Mouse (Mus musculus) urinary bladder, postnatal 14 days (tissue): ENCODE measurements around the gene Ppa2.

Experiments used
- DNase-seq: peaks from one replicate; pipeline ENCODE4 v3.0.0; 2021; ENCODE audit warnings: low spot score

Gene Ppa2

GRCm38 (mm10) chr3:133331184-133331866 is 21.4 kb downstream of the Ppa2 start:
- DNase-seq, result no peak

- DNase-seq, result no peak
Measured at GRCm38 (mm10) chr3:133332280-133332679, 22.4 kb downstream of the Ppa2 start.

- DNase-seq, result no peak
Measured at GRCm38 (mm10) chr3:133333267-133334170, 23.6 kb downstream of the Ppa2 start.

GRCm38 (mm10) chr3:133334691-133335090 is 24.8 kb downstream of the Ppa2 start:
- DNase-seq, result no peak

GRCm38 (mm10) chr3:133335166-133335565 is 25.3 kb downstream of the Ppa2 start:
- DNase-seq, result no peak

GRCm38 (mm10) chr3:133336400-133336799 is 26.5 kb downstream of the Ppa2 start:
- no peak for DNase-seq

GRCm38 (mm10) chr3:133338851-133339356 is 29.0 kb downstream of the Ppa2 start:
- DNase-seq, result no peak

GRCm38 (mm10) chr3:133339411-133339823 is 29.5 kb downstream of the Ppa2 start:
- peak; percentile 21 for DNase-seq

GRCm38 (mm10) chr3:133341106-133341505 is 31.2 kb downstream of the Ppa2 start:
- no peak for DNase-seq

- no peak for DNase-seq
Measured at GRCm38 (mm10) chr3:133347535-133347934, 37.6 kb downstream of the Ppa2 start.

- DNase-seq, result no peak
Measured at GRCm38 (mm10) chr3:133348847-133349246, 38.9 kb downstream of the Ppa2 start.

- no peak for DNase-seq
Measured at GRCm38 (mm10) chr3:133357426-133357974, 47.6 kb downstream of the Ppa2 start.

- no peak for DNase-seq
Measured at GRCm38 (mm10) chr3:133357977-133358376, 48.1 kb downstream of the Ppa2 start.

- DNase-seq, result no peak
Measured at GRCm38 (mm10) chr3:133361406-133361805, 51.5 kb downstream of the Ppa2 start.

- no peak for DNase-seq
Measured at GRCm38 (mm10) chr3:133364138-133364537, 54.2 kb downstream of the Ppa2 start.

GRCm38 (mm10) chr3:133366096-133366495 is 56.2 kb downstream of the Ppa2 start:
- no peak for DNase-seq

- no peak for DNase-seq
Measured at GRCm38 (mm10) chr3:133378174-133378573, 68.3 kb downstream of the Ppa2 start.

- DNase-seq, result no peak
Measured at GRCm38 (mm10) chr3:133379997-133380396, 70.1 kb downstream of the Ppa2 start.

- DNase-seq, result no peak
Measured at GRCm38 (mm10) chr3:133381519-133381918, 71.6 kb downstream of the Ppa2 start.

GRCm38 (mm10) chr3:133382147-133382546 is 72.2 kb downstream of the Ppa2 start:
- DNase-seq, result no peak

- DNase-seq, result no peak
Measured at GRCm38 (mm10) chr3:133384164-133384708, 74.3 kb downstream of the Ppa2 start.

GRCm38 (mm10) chr3:133387283-133387682 is 77.4 kb downstream of the Ppa2 start:
- DNase-seq, result no peak
